Mouse (Mus musculus): ENCODE measurements around the gene Inpp5k. TPM values are rescaled to one million over a fixed set of nuclear protein-coding genes. Genes with fewer than 3 reads are reported as not detected.
"Not testable (repeated sequence)": the region's sequence is repeated elsewhere in the genome, so short reads cannot be mapped to it uniquely, and the experiment has no call there.

Inpp5k gene
- polyA plus RNA-seq, 1 experiment from 2014 or later, result 16.5 TPM

DNA sequence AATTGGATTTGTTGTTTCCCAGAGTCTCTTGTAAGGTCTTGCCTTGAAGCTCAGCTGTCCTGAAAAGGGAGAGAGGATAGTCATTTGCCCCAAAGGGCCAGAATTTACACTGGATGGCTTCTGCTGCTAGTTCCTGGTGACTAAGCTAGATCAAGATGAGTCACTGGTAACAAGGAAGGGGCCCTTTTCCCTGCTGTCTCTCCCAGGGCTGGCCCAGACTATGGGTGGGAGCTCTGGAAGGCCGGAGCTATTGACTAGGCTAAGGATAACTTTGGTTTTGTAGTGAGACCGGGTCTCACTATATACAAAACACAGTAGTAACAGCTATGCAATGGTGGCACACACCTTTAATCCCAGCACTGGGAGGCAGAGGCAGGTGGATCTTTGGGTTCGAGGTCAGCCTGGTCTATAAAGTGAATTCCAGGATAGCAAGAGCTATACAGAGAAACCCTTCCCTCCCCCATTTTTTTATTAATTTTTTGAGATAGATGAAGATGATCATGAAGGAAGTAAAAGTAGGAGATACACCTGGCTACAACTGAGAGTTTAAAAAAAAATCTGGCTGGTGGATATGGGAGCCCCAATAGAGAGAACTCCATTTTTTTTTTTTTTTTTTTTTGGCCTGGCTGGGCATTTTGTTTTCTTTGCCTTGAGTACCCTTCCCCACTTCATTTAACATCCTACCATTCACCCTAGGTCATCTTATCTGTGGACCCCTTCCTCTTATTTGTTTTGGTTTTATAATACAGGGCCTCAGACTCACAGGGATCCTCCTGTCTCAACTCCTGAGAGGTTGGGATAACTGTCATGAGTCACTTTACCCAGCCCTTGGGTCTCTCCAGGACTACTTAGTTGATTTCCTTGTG is 47.3 kb downstream of the Inpp5k start:
- Histone ChIP-seq H3K27me3 (replicated peaks; ENCODE audit: low read depth, poor library complexity, severe bottlenecking) (no peaks in the 10 kb centered on the region), H3K27ac (replicated peaks) (no peak overlapping the region), H3K4me1 (peaks cover 17% of the 10 kb centered on the region), H3K9me3 (no peaks in the 10 kb centered on the region), H3K4me3 (peak overlapping the region; percentile 100), H3K36me3 (replicated peaks) (peaks cover 21% of the 10 kb centered on the region)
- no peak for DNase-seq (ENCODE audit: low spot score)
- 90% methylated on average over 3 of the region's 3 CpGs for WGBS

DNA sequence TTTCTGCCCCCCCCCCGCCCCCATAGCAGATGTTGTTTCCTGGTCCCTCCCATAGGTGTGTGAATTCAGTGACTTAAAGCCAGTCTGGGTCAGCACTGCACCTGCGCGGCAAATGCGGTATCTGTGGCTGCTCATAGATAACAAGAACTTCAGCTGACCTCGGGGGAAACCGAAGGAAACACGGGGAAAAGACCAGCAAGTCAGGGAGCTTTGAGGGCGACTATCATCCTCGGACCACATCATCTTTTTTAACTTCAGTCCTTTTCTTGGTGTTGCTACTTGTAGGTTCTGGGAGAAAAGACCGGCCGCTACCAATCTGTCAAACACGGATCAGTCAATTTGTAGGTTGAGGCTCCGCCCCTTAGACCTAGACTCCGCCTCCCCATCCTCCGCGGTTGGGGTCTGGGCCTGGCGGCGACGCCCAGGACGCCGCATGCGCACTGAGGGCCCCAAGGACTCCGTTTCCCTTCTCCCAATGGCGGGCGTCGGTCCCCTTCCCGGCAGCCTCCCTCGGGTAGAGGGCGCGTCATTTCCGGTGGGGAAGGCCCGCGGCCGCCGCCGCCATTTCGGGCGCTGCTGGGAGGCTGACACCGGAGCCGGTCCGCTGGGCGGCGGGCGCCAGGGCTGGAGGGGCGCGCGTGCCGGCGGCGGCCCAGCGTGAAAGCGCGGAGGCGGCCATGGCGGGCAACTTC is 48.1 kb downstream of the Inpp5k start, which contains the start of gene Crk:
Gene Crk, plus strand, starts transcription at position 513 of the 692 bp plus-strand sequence.
- peaks cover 22% of the 10 kb centered on the region for H3K36me3 ChIP-seq (replicated peaks)
- H3K4me3 ChIP-seq, result peak within 1 kb of the TSS; percentile 100
- no peaks in the 10 kb centered on the region for H3K9me3 ChIP-seq
- WGBS, result under 1% methylated on average over 55 of the region's 55 CpGs
- DNase-seq (ENCODE audit: low spot score), result peak; percentile 99
- peak within 1 kb of the TSS; percentile 96 for H3K27ac ChIP-seq (replicated peaks)
- H3K27me3 ChIP-seq (replicated peaks; ENCODE audit: low read depth, poor library complexity, severe bottlenecking), result no peaks in the 10 kb centered on the region
- peaks cover 17% of the 10 kb centered on the region for H3K4me1 ChIP-seq

DNA sequence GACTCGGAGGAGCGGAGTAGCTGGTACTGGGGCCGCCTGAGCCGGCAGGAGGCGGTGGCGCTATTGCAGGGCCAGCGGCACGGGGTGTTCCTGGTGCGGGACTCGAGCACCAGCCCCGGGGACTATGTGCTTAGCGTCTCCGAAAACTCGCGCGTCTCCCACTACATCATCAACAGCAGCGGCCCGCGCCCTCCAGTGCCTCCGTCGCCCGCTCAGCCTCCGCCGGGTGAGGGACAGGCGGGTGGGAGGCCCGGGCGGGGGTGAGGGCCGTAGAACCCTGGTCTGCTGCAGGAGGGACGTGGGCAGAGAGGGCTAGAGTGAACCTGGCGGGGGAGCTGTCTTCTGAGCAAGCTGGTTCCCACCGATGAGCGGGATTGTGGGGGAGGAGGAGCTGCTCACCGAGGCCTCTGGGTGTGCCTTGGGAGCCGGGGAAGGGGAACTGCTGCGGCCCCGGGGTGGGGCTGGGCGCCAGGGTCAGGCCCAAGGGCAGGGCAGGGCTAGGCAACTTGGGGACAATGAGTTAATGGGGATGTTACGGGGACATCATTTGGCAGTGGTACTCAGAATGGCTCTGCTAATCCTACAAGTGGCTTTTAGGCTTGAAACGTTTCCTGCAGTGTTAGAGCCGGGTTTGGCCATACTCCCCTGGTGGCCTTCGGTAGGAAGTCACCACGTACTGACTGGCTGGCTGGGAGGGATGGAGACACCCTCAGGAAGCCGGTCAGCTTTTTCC is 48.8 kb downstream of the Inpp5k start:
- Histone ChIP-seq H3K4me3 (peak overlapping the region; percentile 100), H3K4me1 (peaks cover 17% of the 10 kb centered on the region), H3K9me3 (no peaks in the 10 kb centered on the region), H3K36me3 (replicated peaks) (peaks cover 30% of the 10 kb centered on the region), H3K27ac (replicated peaks) (peak overlapping the region; percentile 96), H3K27me3 (replicated peaks; ENCODE audit: low read depth, poor library complexity, severe bottlenecking) (no peaks in the 10 kb centered on the region)
- DNase-seq (ENCODE audit: low spot score), result peak; percentile 67
- under 1% methylated on average over 43 of the region's 43 CpGs for WGBS

DNA sequence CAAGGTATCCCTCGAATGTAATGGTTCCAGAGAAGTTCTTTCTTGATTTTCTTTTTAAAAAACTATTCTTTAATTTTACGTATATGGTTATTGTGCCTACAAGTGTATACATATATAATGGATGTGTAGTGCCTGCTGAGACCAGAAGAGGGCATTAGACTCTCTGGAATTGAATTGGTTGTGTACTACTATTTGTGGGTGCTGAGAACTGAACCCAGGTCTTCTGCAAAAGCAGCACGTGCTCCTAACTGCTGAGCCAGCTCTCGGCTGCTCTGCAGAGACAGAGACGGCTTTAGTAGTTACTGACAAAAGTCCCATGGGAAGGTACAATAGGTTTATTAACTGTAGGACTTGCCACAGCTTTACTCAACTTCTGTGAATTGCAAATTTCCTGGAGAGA is 53.7 kb downstream of the Inpp5k start:
- Histone ChIP-seq H3K36me3 (replicated peaks) (peaks cover 58% of the 10 kb centered on the region), H3K27ac (replicated peaks) (no peak overlapping the region), H3K4me3 (no peak overlapping the region), H3K9me3 (no peaks in the 10 kb centered on the region), H3K27me3 (replicated peaks; ENCODE audit: low read depth, poor library complexity, severe bottlenecking) (no peaks in the 10 kb centered on the region), H3K4me1 (peaks cover 14% of the 10 kb centered on the region)
- 95% methylated on average over 5 of the region's 5 CpGs for WGBS
- no peak for DNase-seq (ENCODE audit: low spot score)

DNA sequence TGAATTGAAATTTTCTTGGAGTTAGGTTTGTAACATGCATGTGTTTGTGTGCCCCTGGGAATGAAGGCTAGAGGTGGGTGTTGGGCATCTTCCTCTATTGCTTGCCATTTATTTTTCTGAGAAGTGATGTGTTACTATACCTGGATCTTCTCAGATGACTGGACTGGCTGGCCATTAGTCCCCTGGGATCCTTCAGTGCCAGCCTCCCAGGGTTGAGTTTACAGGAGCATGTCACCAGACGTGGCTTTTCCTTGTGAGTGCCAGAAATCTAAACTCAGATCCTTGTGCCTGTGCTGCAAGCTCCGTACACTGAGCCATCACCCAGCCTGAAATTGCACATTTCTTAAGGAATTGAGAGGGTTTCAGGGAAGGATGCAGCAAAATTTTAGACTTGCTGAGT is 54.2 kb downstream of the Inpp5k start:
- Histone ChIP-seq H3K9me3 (no peaks in the 10 kb centered on the region), H3K4me3 (no peak overlapping the region), H3K36me3 (replicated peaks) (peaks cover 63% of the 10 kb centered on the region), H3K4me1 (peaks cover 13% of the 10 kb centered on the region), H3K27me3 (replicated peaks; ENCODE audit: low read depth, poor library complexity, severe bottlenecking) (no peaks in the 10 kb centered on the region), H3K27ac (replicated peaks) (no peak overlapping the region)
- no peak for DNase-seq (ENCODE audit: low spot score)
- WGBS, result 75% methylated on average over 2 of the region's 2 CpGs

DNA sequence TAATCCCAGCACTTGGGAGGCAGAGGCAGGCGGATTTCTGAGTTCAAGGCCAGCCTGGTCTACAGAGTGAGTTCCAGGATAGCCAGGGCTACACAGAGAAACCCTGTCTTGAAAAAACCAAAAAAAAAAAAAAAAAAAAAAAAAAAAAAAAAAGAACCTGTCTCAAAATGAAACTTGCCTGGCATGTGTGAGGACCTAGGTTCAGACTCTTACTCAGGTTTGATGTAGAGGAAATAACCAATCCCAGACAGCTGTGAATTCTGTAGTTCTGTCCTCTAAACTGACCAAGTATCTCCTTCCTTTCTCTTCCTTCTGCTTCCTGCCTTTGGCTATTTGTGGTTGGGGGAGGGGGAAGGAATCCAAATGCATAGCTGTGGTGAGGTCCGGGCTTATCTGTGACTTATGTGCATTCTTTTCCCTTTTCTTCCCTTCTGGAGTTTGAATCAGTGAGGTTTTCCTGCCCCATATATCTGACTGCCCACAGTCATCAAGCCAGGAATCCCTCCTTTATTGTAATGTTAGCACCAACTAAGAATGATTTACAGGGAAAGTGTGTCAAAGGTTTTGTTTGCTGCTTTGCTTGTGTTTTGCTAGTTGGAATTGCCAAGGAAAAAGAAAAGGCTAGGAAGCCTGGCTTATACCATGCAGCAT is 56.7 kb downstream of the Inpp5k start:
- Histone ChIP-seq H3K9me3 (no peaks in the 10 kb centered on the region), H3K27ac (replicated peaks) (no peak overlapping the region), H3K4me1 (no peaks in the 10 kb centered on the region), H3K27me3 (replicated peaks; ENCODE audit: low read depth, poor library complexity, severe bottlenecking) (no peaks in the 10 kb centered on the region), H3K36me3 (replicated peaks) (peaks cover 77% of the 10 kb centered on the region), H3K4me3 (no peak overlapping the region)
- DNase-seq (ENCODE audit: low spot score), result no peak
- WGBS, result 85% methylated on average over 2 of the region's 2 CpGs

DNA sequence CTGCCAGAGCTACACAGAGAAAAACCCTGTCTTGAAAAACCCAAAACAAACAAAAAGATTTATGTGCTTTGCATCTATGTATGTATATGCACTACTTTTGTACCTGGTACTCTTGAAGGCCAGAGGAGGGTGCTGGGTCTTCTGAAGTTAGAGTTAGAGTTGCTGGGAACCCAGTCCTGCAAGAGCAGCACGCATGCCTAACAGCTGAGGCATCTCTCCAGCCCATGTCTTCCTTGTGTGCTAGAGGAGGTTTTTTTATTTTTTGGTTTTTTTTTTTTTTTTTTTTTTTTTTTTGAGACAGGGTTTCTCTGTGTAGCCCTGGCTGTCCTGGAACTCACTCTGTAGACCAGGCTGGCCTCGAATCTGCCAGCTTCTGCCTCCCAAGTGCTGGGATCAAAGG is 57.3 kb downstream of the Inpp5k start:
- 91% methylated on average over 2 of the region's 2 CpGs for WGBS
- no peaks in the 10 kb centered on the region for H3K27me3 ChIP-seq (replicated peaks; ENCODE audit: low read depth, poor library complexity, severe bottlenecking)
- H3K36me3 ChIP-seq (replicated peaks), result peaks cover 77% of the 10 kb centered on the region

DNA sequence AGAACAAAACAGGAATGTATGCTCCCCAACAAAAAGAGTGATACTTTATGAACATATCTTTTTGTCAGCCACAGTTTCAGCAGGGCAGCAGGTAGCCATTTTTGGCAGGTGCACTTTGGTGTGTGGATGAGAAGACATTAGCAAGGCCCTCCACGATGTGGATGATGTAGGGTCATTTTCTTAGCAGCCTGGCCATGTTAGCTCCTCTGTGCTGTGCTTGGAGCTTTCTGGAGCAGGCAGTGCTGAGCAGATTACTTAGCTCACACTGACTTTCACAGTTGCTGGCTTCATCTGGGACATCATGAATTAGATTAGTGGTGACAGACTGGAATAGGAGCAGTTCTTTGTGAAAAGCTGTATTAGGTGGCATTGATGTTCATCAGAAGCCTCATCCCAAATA is 59.2 kb downstream of the Inpp5k start:
- Histone ChIP-seq H3K9me3 (no peaks in the 10 kb centered on the region), H3K4me3 (no peak overlapping the region), H3K27me3 (replicated peaks; ENCODE audit: low read depth, poor library complexity, severe bottlenecking) (no peaks in the 10 kb centered on the region), H3K27ac (replicated peaks) (no peak overlapping the region), H3K4me1 (no peaks in the 10 kb centered on the region), H3K36me3 (replicated peaks) (peaks cover 77% of the 10 kb centered on the region)
- 91% methylated on average over 1 of the region's 1 CpGs for WGBS
- DNase-seq (ENCODE audit: low spot score), result no peak

More for the DNA sequence above, 57.3 kb downstream of the Inpp5k start:
- DNase-seq (ENCODE audit: low spot score), result no peak
- Histone ChIP-seq H3K9me3 (no peaks in the 10 kb centered on the region), H3K27ac (replicated peaks) (no peak overlapping the region), H3K4me3 (no peak overlapping the region), H3K4me1 (no peaks in the 10 kb centered on the region)

DNA sequence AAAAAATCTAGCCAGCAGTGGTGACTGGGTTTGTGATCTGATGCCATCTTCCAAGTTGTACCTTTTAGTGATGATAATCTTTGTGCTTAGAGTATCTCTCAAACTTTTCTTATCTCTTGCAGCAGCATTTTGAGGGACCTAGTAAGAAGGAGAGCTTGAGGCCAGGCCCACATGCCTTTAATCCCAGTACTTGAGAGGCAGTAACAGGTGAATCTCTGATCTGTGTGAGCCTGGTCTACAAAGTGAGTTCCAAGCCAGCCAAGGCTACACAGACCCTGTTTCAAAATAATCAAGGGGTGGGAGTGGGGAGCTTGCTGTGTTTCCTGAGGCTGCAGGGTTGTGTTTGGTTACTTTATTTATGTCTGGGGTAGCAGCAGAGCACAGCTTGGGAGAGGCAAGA is 60.3 kb downstream of the Inpp5k start:
- no peak overlapping the region for H3K4me3 ChIP-seq
- no peak for DNase-seq (ENCODE audit: low spot score)
- no peaks in the 10 kb centered on the region for H3K4me1 ChIP-seq
- H3K36me3 ChIP-seq (replicated peaks), result peaks cover 78% of the 10 kb centered on the region
- H3K27ac ChIP-seq (replicated peaks), result no peak overlapping the region
- no peaks in the 10 kb centered on the region for H3K27me3 ChIP-seq (replicated peaks; ENCODE audit: low read depth, poor library complexity, severe bottlenecking)
- no peaks in the 10 kb centered on the region for H3K9me3 ChIP-seq

DNA sequence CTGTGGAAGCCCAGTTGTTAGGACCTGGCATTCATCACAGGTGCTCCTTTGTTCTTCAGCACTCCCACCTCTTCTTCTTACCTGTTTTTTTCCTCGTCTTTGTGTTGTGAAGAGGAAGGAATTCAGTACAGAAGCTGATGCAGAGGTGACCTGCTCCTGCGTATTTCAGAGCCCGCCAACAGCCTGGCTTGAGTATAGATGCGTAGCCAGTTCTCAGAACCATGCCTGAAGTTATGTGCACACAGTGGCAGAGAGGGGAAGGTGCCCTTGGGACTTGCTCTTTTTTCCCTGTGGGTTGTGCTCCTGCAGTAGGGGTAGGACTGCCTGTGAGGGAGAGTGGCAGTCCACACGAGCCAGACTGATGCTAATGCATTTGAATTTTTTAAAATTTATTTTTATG is 62.8 kb downstream of the Inpp5k start:
- Histone ChIP-seq H3K27ac (replicated peaks) (no peak overlapping the region), H3K4me1 (no peaks in the 10 kb centered on the region), H3K36me3 (replicated peaks) (peaks cover 97% of the 10 kb centered on the region), H3K27me3 (replicated peaks; ENCODE audit: low read depth, poor library complexity, severe bottlenecking) (no peaks in the 10 kb centered on the region), H3K9me3 (no peaks in the 10 kb centered on the region), H3K4me3 (no peak overlapping the region)
- DNase-seq (ENCODE audit: low spot score), result no peak
- WGBS, result 95% methylated on average over 5 of the region's 5 CpGs

DNA sequence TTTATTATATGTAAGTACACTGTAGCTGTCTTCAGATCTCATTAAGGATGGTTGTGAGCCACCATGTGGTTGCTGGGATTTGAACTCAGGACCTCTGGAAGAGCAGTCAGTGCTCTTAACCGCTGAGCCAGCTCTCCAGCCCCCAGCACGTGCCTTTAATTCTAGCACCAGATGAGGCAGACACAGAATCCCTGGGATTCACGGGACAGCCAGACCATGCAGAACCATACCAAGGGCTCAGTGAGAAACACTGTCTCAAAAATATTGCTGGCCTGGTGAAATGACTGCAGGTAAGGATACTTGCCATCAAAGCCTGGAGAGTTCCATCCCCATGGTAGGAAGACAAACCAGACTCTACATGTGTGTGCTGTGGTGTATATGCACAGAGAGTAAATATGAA is 66.7 kb downstream of the Inpp5k start:
- 92% methylated on average over 3 of the region's 3 CpGs for WGBS
- not testable (repeated sequence) for H3K4me3 ChIP-seq; H3K27me3 ChIP-seq (replicated peaks; ENCODE audit: low read depth, poor library complexity, severe bottlenecking); H3K27ac ChIP-seq (replicated peaks); DNase-seq (ENCODE audit: low spot score); H3K4me1 ChIP-seq; H3K9me3 ChIP-seq
- H3K36me3 ChIP-seq (replicated peaks), result peaks cover 95% of the 10 kb centered on the region
